Mouse (Mus musculus) urinary bladder, postnatal 10 days (tissue): Measurements from ENCODE around the gene Gm7903.
"Not testable (repeated sequence)": the region's sequence is repeated elsewhere in the genome, so short reads cannot be mapped to it uniquely, and the experiment has no call there.

Experiments
- DNase-seq: peaks from one replicate; pipeline ENCODE4 v3.0.0; 2022; ENCODE audit warnings: low spot score

The Gm7903 gene

DNA sequence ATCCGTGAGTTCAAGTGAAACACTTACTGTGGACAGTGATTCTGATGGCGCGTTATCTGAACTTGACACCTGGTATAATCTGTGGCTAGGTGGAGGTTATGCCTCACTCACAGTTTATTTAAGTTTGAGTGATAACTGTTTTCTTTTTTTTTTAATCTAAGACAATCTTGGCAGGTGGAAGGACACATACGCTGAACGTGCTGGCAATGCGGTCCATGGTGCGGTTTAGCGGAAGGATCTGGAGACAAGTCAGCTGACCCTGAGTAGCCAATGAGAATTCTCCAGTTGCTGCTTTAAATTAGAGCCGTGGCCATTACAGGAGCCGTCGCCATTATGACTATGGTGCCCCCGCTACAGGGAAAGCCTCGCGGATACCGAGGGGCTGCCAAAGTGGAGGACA lies at the start of gene Gm7903:
Gm7903 (plus strand) TSS at position 301 of the 400 bp plus-strand sequence.
- not testable (repeated sequence) for DNase-seq

DNA sequence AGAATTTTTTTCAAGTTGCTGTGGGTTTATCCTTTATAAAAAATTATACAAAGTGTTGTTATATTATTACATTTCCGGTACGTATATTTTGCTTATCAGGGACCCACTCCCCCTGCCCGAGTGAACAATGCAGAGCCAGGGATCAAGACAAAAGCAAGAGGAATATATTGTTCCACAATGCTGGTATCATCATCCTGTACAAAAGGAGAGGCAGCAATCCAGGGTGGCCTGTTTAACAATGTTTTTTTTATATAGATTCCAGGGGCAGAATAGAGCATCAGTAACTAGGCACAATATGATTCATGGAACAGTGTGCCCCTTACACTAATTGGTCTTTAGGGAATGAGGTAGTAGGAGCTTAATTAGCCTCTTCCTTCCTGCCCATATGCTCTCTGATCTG lies 30.1 kb upstream of the Gm7903 start:
- not testable (repeated sequence) for DNase-seq

DNA sequence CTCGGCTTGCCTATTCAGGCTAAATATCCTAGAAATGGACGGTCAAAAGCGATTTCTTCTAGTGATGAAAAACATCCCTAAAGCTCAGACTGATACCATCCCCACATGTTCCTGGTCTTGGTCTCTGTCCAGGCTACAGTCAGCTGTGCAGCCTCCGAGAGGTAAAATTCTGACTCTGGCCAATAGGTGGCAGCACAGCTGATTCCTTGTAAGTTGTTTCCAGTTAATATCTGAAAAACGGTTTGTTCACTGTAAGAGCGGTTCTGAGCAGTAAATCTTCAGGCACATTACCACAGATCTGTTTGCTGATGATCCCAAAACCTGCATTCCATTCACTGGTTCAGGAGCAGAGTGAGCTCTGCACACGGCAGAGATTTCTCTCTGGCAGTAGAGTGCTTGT lies 12.4 kb upstream of the Gm7903 start:
- DNase-seq: not testable (repeated sequence)

DNA sequence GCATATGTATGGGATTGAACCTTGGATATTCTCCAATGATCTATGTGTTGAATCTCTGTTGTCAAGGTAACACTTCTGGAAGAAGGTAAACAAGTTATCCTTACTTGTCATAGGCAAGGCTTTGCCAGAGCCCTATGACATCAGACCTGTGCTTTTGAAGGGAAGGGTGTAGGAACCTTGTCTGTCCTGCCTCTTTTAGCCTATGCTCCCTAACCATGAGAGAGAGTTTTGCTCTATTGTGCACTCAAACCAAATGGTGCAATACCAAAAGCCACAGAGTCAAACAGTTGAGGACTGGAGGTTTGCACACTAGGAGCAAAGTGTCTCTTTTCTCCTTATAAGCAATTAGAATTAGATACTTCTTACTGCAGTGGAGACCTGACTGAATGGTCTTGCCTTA lies 11.8 kb upstream of the Gm7903 start:
- not testable (repeated sequence) for DNase-seq

DNA sequence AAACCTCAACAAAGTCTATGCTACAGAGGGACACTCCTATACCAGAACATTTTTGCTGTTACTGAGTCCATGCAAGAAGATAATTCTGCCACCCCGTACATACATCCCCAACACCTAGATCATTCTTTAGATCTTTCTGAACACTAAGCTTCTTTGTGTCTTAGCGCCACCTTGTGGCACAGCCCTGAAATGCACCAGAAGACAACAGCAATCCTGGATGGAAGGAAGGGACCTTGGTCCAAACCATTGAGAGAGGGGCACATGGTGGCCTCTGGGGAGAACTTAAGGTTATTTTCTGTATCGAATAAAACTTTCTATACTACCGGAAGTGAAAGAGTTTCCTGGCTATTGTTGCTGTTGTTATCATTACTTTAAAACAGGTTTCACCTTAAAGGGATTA lies 11.2 kb upstream of the Gm7903 start:
- not testable (repeated sequence) for DNase-seq

DNA sequence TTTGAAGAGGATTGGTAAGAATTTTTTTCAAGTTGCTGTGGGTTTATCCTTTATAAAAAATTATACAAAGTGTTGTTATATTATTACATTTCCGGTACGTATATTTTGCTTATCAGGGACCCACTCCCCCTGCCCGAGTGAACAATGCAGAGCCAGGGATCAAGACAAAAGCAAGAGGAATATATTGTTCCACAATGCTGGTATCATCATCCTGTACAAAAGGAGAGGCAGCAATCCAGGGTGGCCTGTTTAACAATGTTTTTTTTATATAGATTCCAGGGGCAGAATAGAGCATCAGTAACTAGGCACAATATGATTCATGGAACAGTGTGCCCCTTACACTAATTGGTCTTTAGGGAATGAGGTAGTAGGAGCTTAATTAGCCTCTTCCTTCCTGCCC lies 30.5 kb downstream of the Gm7903 start:
- DNase-seq: not testable (repeated sequence)

DNA sequence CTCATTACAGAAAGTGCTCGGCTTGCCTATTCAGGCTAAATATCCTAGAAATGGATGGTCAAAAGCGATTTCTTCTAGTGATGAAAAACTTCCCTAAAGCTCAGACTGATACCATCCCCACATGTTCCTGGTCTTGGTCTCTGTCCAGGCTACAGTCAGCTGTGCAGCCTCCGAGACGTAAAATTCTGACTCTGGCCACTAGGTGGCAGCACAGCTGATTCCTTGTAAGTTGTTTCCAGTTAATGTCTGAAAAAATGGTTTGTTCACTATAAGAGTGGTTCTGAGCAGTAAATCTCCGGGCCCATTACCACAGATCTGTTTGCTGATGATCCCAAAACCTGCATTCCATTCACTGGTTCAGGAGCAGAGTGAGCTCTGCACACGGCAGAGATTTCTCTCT lies 48.3 kb downstream of the Gm7903 start:
- DNase-seq: not testable (repeated sequence)

DNA sequence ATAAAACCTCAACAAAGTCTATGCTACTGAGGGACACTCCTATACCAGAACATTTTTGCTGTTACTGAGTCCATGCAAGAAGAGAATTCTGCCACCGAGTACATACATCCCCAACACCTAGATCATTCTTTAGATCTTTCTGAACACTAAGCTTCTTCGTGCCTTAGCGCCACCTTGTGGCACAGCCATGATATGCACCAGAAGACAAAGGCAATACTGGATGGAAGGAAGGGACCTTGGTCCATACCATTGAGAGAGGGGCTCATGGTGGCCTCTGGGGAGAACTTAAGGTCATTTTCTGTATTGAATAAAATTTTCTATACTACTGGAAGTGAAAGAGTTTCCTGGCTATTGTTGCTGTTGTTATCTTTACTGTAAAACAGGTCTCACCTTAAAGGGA lies 49.5 kb downstream of the Gm7903 start:
- not testable (repeated sequence) for DNase-seq
